Mouse (Mus musculus) urinary bladder, postnatal 4 days (tissue): ENCODE measurements around the gene Prc1.

ENCODE experiments used
- DNase-seq, 2 experiments: peaks; one replicate each; pipeline ENCODE4 v3.0.0; 2021 to 2022; ENCODE audit warnings: low spot score in 2 of 2

The Prc1 gene

GRCm38 (mm10) chr7:80336932-80337331 is 42.7 kb downstream of the Prc1 start:
- DNase-seq: no peak

GRCm38 (mm10) chr7:80339371-80339770 is 45.1 kb downstream of the Prc1 start:
- no peak for DNase-seq

- peak; percentile 96 to 98 for DNase-seq
Observed at GRCm38 (mm10) chr7:80339793-80340628, 45.8 kb downstream of the Prc1 start.

- peak in 1 of 2 experiments; percentile 64 for DNase-seq
Observed at GRCm38 (mm10) chr7:80340793-80341192, 46.5 kb downstream of the Prc1 start, which contains the start of gene Unc45a. TSS of gene Unc45a (minus strand) at chr7:80341005.

GRCm38 (mm10) chr7:80341793-80342192 is 47.5 kb downstream of the Prc1 start:
- no peak for DNase-seq

GRCm38 (mm10) chr7:80342858-80343257 is 48.6 kb downstream of the Prc1 start, which contains the start of gene Hddc3:
TSS of gene Hddc3 (plus strand) at chr7:80343104.
- peak; percentile 87 to 94 for DNase-seq

- DNase-seq: no peak
Observed at GRCm38 (mm10) chr7:80343270-80344018, 49.2 kb downstream of the Prc1 start.

GRCm38 (mm10) chr7:80346173-80346572 is 51.9 kb downstream of the Prc1 start:
- DNase-seq: no peak

- no peak for DNase-seq
Observed at GRCm38 (mm10) chr7:80346830-80347229, 52.6 kb downstream of the Prc1 start.

- no peak for DNase-seq
Observed at GRCm38 (mm10) chr7:80347670-80348586, 53.7 kb downstream of the Prc1 start.

- no peak for DNase-seq
Observed at GRCm38 (mm10) chr7:80350808-80351207, 56.6 kb downstream of the Prc1 start.

- no peak for DNase-seq
Observed at GRCm38 (mm10) chr7:80352920-80353319, 58.7 kb downstream of the Prc1 start.

- DNase-seq: no peak
Observed at GRCm38 (mm10) chr7:80356351-80356750, 62.1 kb downstream of the Prc1 start.

GRCm38 (mm10) chr7:80357156-80357555 is 62.9 kb downstream of the Prc1 start:
- no peak for DNase-seq

GRCm38 (mm10) chr7:80358039-80358438 is 63.8 kb downstream of the Prc1 start:
- no peak for DNase-seq

GRCm38 (mm10) chr7:80360435-80360834 is 66.2 kb downstream of the Prc1 start:
- no peak for DNase-seq

GRCm38 (mm10) chr7:80365759-80366158 is 71.5 kb downstream of the Prc1 start:
- no peak for DNase-seq
